Mouse (Mus musculus): ENCODE data around the gene Hmg20b. TPM values are rescaled to one million over a fixed set of nuclear protein-coding genes. Genes with fewer than 3 reads are reported as not detected.

The Hmg20b gene
- polyA plus RNA-seq, 1 experiment from 2014 or later = 27.1 TPM

GRCm38 (mm10) chr10:81389801-81390677 is 39.8 kb upstream of the Hmg20b start:
- Histone ChIP-seq H3K4me1 (replicated peaks) (peaks cover 56% of the 10 kb centered on the region), H3K4me3 (replicated peaks) (no peak overlapping the region), H3K9me3 (replicated peaks) (no peaks in the 10 kb centered on the region), H3K4me2 (no peak overlapping the region), H3K27ac (peak overlapping the region; percentile 50), H3K9ac (peak overlapping the region; percentile 41; the same call in 1 of the 2 replicates), H3K36me3 (peaks cover 38% of the 10 kb centered on the region), H3K27me3 (no peaks in the 10 kb centered on the region)
- DNase-seq (peak; percentile 61), ATAC-seq (ENCODE audit: low read depth) (peak; percentile 39)
- 56% methylated on average over 23 of the region's 23 CpGs for WGBS (ENCODE audit: insufficient replicate concordance)

GRCm38 (mm10) chr10:81389373-81389772 is 39.1 kb upstream of the Hmg20b start:
- H3K4me1 ChIP-seq (replicated peaks) = peaks cover 61% of the 10 kb centered on the region
- no peaks in the 10 kb centered on the region for H3K27me3 ChIP-seq
- peak overlapping the region; percentile 50 for H3K27ac ChIP-seq
- ATAC-seq (ENCODE audit: low read depth) (no peak), DNase-seq (no peak)
- peaks cover 38% of the 10 kb centered on the region for H3K36me3 ChIP-seq
- WGBS (ENCODE audit: insufficient replicate concordance) = 75% methylated on average over 3 of the region's 3 CpGs
- H3K4me3 ChIP-seq (replicated peaks) = no peak overlapping the region
- H3K4me2 ChIP-seq = no peak overlapping the region
- peak overlapping the region; percentile 41; the same call in 1 of the 2 replicates for H3K9ac ChIP-seq
- H3K9me3 ChIP-seq (replicated peaks) = no peaks in the 10 kb centered on the region

GRCm38 (mm10) chr10:81388505-81389055 is 38.3 kb upstream of the Hmg20b start, which contains the start of gene Gm48552:
Gene Gm48552, plus strand, starts transcription at chr10:81389005.
- DNase-seq = no peak
- Histone ChIP-seq H3K4me2 (no peak within 1 kb of the TSS), H3K4me3 (replicated peaks) (no peak within 1 kb of the TSS), H3K4me1 (replicated peaks) (peaks cover 58% of the 10 kb centered on the region), H3K36me3 (peaks cover 38% of the 10 kb centered on the region), H3K27me3 (no peaks in the 10 kb centered on the region), H3K9ac (peak within 1 kb of the TSS; percentile 41; the same call in 1 of the 2 replicates), H3K9me3 (replicated peaks) (no peaks in the 10 kb centered on the region), H3K27ac (peak within 1 kb of the TSS; percentile 50)
- 74% methylated on average over 5 of the region's 5 CpGs for WGBS (ENCODE audit: insufficient replicate concordance)
- no peak for ATAC-seq (ENCODE audit: low read depth)

GRCm38 (mm10) chr10:81387716-81388115 is 37.4 kb upstream of the Hmg20b start:
- Histone ChIP-seq H3K4me1 (replicated peaks) (peaks cover 58% of the 10 kb centered on the region), H3K4me2 (no peak overlapping the region), H3K36me3 (peaks cover 38% of the 10 kb centered on the region), H3K4me3 (replicated peaks) (no peak overlapping the region), H3K27ac (peak overlapping the region; percentile 50; the same call in 1 of the 2 replicates), H3K9me3 (replicated peaks) (no peaks in the 10 kb centered on the region), H3K9ac (no peak overlapping the region), H3K27me3 (no peaks in the 10 kb centered on the region)
- no peak for DNase-seq
- 88% methylated on average over 20 of the region's 20 CpGs for WGBS (ENCODE audit: insufficient replicate concordance)
- no peak for ATAC-seq (ENCODE audit: low read depth)

GRCm38 (mm10) chr10:81385603-81386306 is 35.5 kb upstream of the Hmg20b start:
- H3K4me3 ChIP-seq (replicated peaks) = peak overlapping the region; percentile 96
- peak overlapping the region; percentile 92 for H3K4me2 ChIP-seq
- H3K27me3 ChIP-seq = no peaks in the 10 kb centered on the region
- peaks cover 38% of the 10 kb centered on the region for H3K36me3 ChIP-seq
- DNase-seq (no peak), ATAC-seq (ENCODE audit: low read depth) (no peak)
- WGBS (ENCODE audit: insufficient replicate concordance) = 66% methylated on average over 22 of the region's 22 CpGs
- H3K9ac ChIP-seq = peak overlapping the region; percentile 89
- no peaks in the 10 kb centered on the region for H3K9me3 ChIP-seq (replicated peaks)
- H3K4me1 ChIP-seq (replicated peaks) = peaks cover 69% of the 10 kb centered on the region
- no peak overlapping the region for H3K27ac ChIP-seq

GRCm38 (mm10) chr10:81384605-81384982 is 34.3 kb upstream of the Hmg20b start:
- Histone ChIP-seq H3K4me1 (replicated peaks) (peaks cover 79% of the 10 kb centered on the region), H3K9ac (peak overlapping the region; percentile 89), H3K27me3 (no peaks in the 10 kb centered on the region), H3K4me3 (replicated peaks) (peak overlapping the region; percentile 96), H3K27ac (peak overlapping the region; percentile 89), H3K4me2 (peak overlapping the region; percentile 92), H3K9me3 (replicated peaks) (no peaks in the 10 kb centered on the region), H3K36me3 (peaks cover 38% of the 10 kb centered on the region)
- no peak for DNase-seq
- no peak for ATAC-seq (ENCODE audit: low read depth)
- under 1% methylated on average over 19 of the region's 19 CpGs for WGBS (ENCODE audit: insufficient replicate concordance)

GRCm38 (mm10) chr10:81383802-81384604 is 33.7 kb upstream of the Hmg20b start, which contains the start of the genes Dohh and Gm48551:
Gene Dohh, plus strand, starts transcription at chr10:81384428.
Gene Gm48551, plus strand, starts transcription at chr10:81384466.
- peak within 1 kb of the TSS; percentile 92 for H3K4me2 ChIP-seq
- H3K36me3 ChIP-seq = peaks cover 34% of the 10 kb centered on the region
- peak within 1 kb of the TSS; percentile 96 for H3K4me3 ChIP-seq (replicated peaks)
- no peaks in the 10 kb centered on the region for H3K9me3 ChIP-seq (replicated peaks)
- peak; percentile 81 for ATAC-seq (ENCODE audit: low read depth)
- peaks cover 79% of the 10 kb centered on the region for H3K4me1 ChIP-seq (replicated peaks)
- no peaks in the 10 kb centered on the region for H3K27me3 ChIP-seq
- peak within 1 kb of the TSS; percentile 89 for H3K9ac ChIP-seq
- H3K27ac ChIP-seq = peak within 1 kb of the TSS; percentile 99
- 6% methylated on average over 54 of the region's 54 CpGs for WGBS (ENCODE audit: insufficient replicate concordance)
- DNase-seq = peak; percentile 99

GRCm38 (mm10) chr10:81382039-81382438 is 31.8 kb upstream of the Hmg20b start:
- Histone ChIP-seq H3K4me3 (replicated peaks) (no peak overlapping the region), H3K4me2 (peak overlapping the region; percentile 52), H3K4me1 (replicated peaks) (peaks cover 74% of the 10 kb centered on the region), H3K9ac (peak overlapping the region; percentile 69), H3K27me3 (no peaks in the 10 kb centered on the region), H3K36me3 (peaks cover 15% of the 10 kb centered on the region), H3K9me3 (replicated peaks) (no peaks in the 10 kb centered on the region), H3K27ac (peak overlapping the region; percentile 99)
- DNase-seq (peak; percentile 86), ATAC-seq (ENCODE audit: low read depth) (peak; percentile 76)
- 12% methylated on average over 5 of the region's 5 CpGs for whole genome bisulfite sequencing (ENCODE audit: insufficient replicate concordance)

- Histone ChIP-seq H3K27me3 (no peaks in the 10 kb centered on the region), H3K9me3 (replicated peaks) (no peaks in the 10 kb centered on the region), H3K4me2 (peak overlapping the region; percentile 82), H3K4me3 (replicated peaks) (peak overlapping the region; percentile 69), H3K36me3 (peaks cover 15% of the 10 kb centered on the region), H3K27ac (peak overlapping the region; percentile 99), H3K4me1 (replicated peaks) (peaks cover 80% of the 10 kb centered on the region), H3K9ac (peak overlapping the region; percentile 87)
- 53% methylated on average over 6 of the region's 6 CpGs for WGBS (ENCODE audit: insufficient replicate concordance)
- ATAC-seq (ENCODE audit: low read depth) (no peak), DNase-seq (no peak)
Observed at GRCm38 (mm10) chr10:81379809-81380378, 29.6 kb upstream of the Hmg20b start.

GRCm38 (mm10) chr10:81379183-81379553 is 28.9 kb upstream of the Hmg20b start:
- H3K9me3 ChIP-seq (replicated peaks) = no peaks in the 10 kb centered on the region
- whole genome bisulfite sequencing (ENCODE audit: insufficient replicate concordance) = 56% methylated on average over 3 of the region's 3 CpGs
- no peaks in the 10 kb centered on the region for H3K27me3 ChIP-seq
- peak overlapping the region; percentile 69 for H3K4me3 ChIP-seq (replicated peaks)
- peak overlapping the region; percentile 87 for H3K9ac ChIP-seq
- ATAC-seq (ENCODE audit: low read depth) = no peak
- H3K36me3 ChIP-seq = peaks cover 22% of the 10 kb centered on the region
- peak overlapping the region; percentile 82 for H3K4me2 ChIP-seq
- DNase-seq = no peak
- H3K27ac ChIP-seq = peak overlapping the region; percentile 99
- H3K4me1 ChIP-seq (replicated peaks) = peaks cover 82% of the 10 kb centered on the region
